Mouse (Mus musculus): ENCODE results near the gene B230219D22Rik. TPM values are rescaled to one million over a fixed set of nuclear protein-coding genes. Genes with fewer than 3 reads are reported as not detected.
"Not testable (repeated sequence)": the region's sequence is repeated elsewhere in the genome, so short reads cannot be mapped to it uniquely, and the experiment has no call there.

The B230219D22Rik gene
- 42.8 and 43.5 TPM in 2 replicates for total RNA-seq (2017)

DNA sequence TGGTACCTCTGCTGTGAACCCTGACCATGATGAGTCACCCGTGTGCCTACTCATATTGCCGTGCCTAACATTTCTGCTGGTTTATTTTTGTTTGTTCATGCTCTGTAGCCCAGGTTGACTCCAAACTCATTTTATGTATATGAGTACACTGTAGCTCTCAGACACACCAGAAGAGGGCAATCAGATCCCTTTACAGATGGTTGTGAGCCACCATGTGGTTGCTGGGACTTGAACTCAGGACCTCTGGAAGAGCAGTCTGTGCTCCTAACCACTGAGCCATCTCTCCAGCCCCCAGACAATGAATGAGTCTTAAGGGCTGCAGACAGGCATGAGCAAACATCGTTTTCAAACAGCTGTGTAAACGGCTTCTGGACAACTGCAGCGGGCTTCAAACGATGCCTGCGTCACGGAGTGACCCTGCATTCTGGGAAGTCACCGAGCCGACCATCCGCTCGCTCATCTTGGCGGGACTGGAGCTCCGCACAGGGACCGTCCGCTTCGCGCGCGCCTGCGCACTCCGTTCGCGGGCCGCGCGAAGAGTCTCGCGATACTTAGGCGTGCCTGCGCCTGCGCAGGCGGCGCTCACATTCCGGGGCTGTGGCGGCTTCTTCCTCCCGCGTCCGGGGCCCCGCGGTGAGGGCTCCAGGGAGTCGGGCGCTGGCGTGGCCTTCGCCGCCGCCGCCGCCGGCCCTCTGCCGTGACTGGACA lies at the start of gene B230219D22Rik:
B230219D22Rik (plus strand) TSS at position 590 of the 708 bp plus-strand sequence.
- ATAC-seq (ENCODE audit: extremely low read depth, insufficient number of reproducible peaks, low FRiP score, poor library complexity, severe bottlenecking), result peak; percentile 78

DNA sequence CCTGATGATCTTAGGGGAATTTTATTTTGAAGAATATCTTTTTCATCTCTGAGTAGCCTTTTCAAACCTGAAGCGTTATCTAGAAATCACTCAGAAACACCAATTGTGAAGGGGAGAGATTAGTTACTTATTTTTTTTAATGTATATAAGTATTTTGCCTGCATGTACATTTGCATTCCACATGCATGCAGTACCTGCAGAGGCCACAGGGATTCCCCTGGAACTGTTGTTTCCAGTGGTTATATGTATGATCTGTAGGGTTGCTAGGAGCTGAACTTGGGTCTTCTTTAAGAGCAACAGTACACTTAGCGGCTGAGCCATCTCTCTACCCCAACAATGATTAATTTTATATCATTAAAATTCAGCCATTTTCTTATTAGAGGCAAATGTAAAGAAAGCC lies 48.4 kb upstream of the B230219D22Rik start:
- ATAC-seq (ENCODE audit: extremely low read depth, insufficient number of reproducible peaks, low FRiP score, poor library complexity, severe bottlenecking), result peak; percentile 37; the same call in 1 of the 2 replicates

DNA sequence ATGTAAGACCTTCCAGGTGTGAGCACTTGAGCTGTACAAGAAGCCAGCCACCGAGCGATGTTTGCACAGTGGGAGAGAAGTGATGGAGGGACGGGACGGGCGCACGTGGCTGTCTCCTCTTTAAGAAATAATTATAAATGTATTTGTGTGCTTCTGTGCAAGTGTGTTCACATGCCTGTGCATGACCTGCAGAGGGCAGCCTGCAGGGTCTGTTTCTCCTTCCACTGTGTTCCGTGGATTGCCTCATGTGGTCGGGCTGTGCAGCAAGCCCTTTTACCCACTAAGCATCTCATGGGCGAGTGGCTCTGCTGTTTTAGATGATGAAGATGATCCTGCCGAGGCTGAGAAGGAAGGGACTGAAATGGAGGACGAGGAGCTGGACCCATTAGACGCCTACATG lies 42.8 kb upstream of the B230219D22Rik start:
- ATAC-seq (ENCODE audit: extremely low read depth, insufficient number of reproducible peaks, low FRiP score, poor library complexity, severe bottlenecking), result no peak

DNA sequence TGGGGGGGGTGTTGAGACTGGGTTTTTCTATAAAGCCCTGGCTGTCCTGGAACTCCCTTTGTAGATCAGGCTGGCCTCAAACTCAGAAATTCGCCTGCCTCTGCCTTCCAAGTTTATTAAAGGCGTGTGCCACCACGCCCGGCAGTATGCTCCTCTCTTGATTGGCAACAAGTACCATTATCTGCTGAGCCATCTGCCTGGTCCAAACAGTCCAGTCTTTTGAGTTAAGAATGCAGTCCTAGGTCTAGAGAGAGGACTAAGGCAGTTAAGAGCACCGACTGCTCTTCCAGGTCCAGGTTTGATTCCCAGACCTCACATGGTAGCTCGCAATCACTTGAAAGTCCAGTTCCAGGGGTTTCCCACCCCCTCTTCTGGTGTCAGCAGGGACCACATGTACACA lies 41.9 kb upstream of the B230219D22Rik start:
- no peak for ATAC-seq (ENCODE audit: extremely low read depth, insufficient number of reproducible peaks, low FRiP score, poor library complexity, severe bottlenecking)

DNA sequence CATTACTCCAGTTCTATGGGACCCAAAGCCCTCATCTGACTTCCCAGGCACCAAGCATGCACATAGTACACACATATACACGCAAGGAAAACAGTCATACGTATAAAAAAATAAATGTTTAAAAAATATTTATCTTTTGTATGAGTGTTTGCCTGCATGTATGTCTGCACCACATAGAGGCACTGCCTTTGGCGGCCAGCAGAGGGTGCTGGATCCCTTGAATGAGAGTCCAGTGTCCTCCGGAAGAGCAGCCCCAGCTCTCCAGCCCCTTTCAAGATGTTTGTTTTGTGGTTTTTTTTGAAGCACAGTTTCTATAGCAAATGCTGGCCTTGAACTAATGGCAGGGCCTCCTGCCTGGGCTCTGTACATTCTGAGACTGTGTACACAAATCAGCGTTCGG lies 24.4 kb upstream of the B230219D22Rik start:
- ATAC-seq (ENCODE audit: extremely low read depth, insufficient number of reproducible peaks, low FRiP score, poor library complexity, severe bottlenecking), result no peak

- no peak for ATAC-seq (ENCODE audit: extremely low read depth, insufficient number of reproducible peaks, low FRiP score, poor library complexity, severe bottlenecking)
These were observed 20.2 kb upstream of the B230219D22Rik start for GRCm38 (mm10) chr13:55672711-55673110.

GRCm38 (mm10) chr13:55677364-55677763 lies 15.6 kb upstream of the B230219D22Rik start:
- no peak for ATAC-seq (ENCODE audit: extremely low read depth, insufficient number of reproducible peaks, low FRiP score, poor library complexity, severe bottlenecking)

DNA sequence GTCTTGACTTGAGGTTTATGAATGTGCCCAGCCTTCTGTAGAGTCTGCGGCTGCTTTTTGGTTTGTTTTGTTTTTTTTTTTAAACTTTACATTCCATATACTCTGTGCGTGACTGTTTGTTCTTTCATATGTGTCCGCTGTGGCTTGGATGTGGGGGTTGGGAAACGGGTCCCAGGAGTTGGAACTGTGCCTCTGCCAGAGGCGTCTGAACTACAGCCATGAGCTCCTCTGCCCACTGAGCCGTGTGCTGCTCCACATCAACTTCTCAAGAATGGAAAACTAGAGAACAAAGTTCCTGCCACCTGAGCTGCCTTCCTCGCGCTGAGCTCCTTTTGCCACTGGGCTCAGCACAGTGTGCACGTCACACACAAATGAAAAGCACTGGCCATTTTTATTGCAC lies 10.7 kb upstream of the B230219D22Rik start:
- no peak for ATAC-seq (ENCODE audit: extremely low read depth, insufficient number of reproducible peaks, low FRiP score, poor library complexity, severe bottlenecking)

DNA sequence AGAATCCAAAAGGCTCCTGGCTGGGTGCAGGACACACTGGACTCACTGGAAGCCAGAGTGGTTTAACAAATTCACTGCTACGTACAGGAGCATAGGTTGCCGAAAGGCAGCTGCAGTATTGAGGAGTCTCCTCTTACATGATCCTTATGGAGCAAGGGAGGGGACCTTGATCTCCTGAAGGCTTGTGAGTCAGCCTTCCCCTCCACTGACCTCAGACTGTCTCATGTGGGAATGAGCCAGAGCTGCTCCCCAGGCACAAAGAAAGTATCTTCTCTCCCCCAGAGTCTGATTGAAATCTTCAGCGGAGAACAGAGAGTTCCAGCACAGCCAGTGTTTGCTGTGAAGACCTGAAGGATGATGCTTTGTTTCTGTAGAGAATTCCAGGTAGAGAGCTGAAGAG lies 9.3 kb upstream of the B230219D22Rik start:
- no peak for ATAC-seq (ENCODE audit: extremely low read depth, insufficient number of reproducible peaks, low FRiP score, poor library complexity, severe bottlenecking)

GRCm38 (mm10) chr13:55686107-55686633 lies 6.8 kb upstream of the B230219D22Rik start:
- no peak for ATAC-seq (ENCODE audit: extremely low read depth, insufficient number of reproducible peaks, low FRiP score, poor library complexity, severe bottlenecking)

- no peak for ATAC-seq (ENCODE audit: extremely low read depth, insufficient number of reproducible peaks, low FRiP score, poor library complexity, severe bottlenecking)
These were observed 4.9 kb upstream of the B230219D22Rik start for GRCm38 (mm10) chr13:55687927-55688602.

DNA sequence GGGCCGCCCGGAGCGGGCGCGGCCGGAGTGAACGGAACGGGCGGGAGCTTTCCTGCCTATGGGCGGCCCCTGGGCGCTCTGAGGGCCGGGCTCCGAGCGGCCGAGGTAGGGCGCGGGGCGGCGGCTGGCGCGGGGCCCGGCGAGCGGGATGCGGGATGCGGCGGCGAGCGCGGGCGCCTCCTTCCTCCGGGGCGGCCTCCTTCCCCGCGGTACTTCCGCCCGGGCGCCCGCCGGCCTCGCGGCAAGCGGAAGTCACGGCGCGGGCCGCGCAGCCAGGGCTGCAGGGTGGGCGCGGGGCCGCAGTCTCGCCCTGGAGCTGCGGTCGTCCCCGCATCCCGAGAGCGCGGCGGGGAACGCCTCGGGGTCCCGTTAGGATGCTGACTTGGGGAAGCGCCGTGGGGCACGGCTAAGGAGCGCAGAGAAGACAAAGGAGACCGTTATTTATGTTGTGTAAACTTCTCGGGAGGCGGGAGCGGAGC lies 358 bp downstream of the B230219D22Rik start:
- peak; percentile 31; the same call in 1 of the 2 replicates for ATAC-seq (ENCODE audit: extremely low read depth, insufficient number of reproducible peaks, low FRiP score, poor library complexity, severe bottlenecking)

DNA sequence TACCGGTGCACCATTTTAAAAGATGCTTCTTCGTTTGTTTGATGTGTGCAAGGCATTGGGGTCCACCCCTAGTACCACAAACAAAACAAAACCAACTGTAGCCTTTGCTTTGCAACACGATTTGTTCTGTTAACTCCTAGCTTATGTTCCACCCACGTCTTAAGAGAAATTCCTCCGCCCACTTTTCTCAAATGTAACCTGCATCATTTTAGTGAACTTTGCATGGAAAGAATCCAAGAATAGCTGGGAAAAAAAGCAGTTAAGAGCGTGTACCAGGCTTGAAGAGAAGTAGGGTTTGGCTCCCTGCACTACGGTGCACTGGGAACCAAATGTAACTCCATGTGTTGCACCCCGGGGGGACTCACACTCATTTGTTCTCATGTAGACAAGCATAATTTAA lies 1.2 kb downstream of the B230219D22Rik start:
- ATAC-seq (ENCODE audit: extremely low read depth, insufficient number of reproducible peaks, low FRiP score, poor library complexity, severe bottlenecking), result no peak

DNA sequence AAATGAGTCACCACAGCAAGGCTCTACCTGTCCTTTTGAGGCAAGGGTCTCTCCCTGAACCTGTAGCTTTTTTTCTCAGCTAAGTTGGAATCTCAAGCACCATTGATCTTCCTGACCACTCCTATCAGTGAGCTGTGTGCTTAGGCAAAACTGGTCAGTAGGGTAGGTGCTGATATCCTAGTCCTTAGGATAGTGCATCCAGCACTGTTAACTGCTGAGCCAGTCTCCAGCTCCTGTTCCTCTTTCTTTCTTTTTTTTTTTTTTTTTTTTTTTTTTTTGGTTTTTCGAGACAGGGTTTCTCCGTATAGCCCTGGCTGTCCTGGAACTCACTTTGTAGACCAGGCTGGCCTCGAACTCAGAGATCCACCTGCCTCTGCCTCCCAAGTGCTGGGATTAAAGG lies 3.1 kb downstream of the B230219D22Rik start:
- ATAC-seq (ENCODE audit: extremely low read depth, insufficient number of reproducible peaks, low FRiP score, poor library complexity, severe bottlenecking), result not testable (repeated sequence)

GRCm38 (mm10) chr13:55704301-55704700 lies 11.4 kb downstream of the B230219D22Rik start:
- ATAC-seq (ENCODE audit: extremely low read depth, insufficient number of reproducible peaks, low FRiP score, poor library complexity, severe bottlenecking), result no peak

DNA sequence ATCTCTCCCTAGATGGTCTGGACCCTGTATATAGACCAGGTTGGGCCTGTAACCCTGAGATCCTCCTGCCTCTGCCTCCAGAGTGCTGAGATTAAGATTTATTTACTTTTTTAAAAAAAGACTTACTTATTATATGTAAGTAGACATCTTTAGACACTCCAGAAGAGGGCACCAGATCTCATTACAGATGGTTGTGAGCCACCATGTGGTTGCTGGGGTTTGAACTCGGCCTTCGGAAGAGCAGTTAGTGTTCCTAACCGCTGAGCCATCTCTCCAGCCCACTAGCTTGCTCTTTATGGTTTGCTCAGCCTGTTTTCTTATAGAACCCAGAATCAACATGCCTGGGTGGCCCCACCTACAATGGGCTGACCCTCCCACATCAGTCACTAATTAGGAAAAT lies 19.9 kb downstream of the B230219D22Rik start:
- ATAC-seq (ENCODE audit: extremely low read depth, insufficient number of reproducible peaks, low FRiP score, poor library complexity, severe bottlenecking), result no peak

GRCm38 (mm10) chr13:55714501-55715166 lies 21.7 kb downstream of the B230219D22Rik start, which contains the start of gene Txndc15:
TSS of gene Txndc15 (plus strand) at chr13:55714650.
- peak; percentile 81 for ATAC-seq (ENCODE audit: extremely low read depth, insufficient number of reproducible peaks, low FRiP score, poor library complexity, severe bottlenecking)

- ATAC-seq (ENCODE audit: extremely low read depth, insufficient number of reproducible peaks, low FRiP score, poor library complexity, severe bottlenecking), result no peak
These were observed 22.2 kb downstream of the B230219D22Rik start for GRCm38 (mm10) chr13:55715167-55715512.

GRCm38 (mm10) chr13:55715908-55716510 lies 23.1 kb downstream of the B230219D22Rik start:
- ATAC-seq (ENCODE audit: extremely low read depth, insufficient number of reproducible peaks, low FRiP score, poor library complexity, severe bottlenecking), result no peak

Data from neutrophil, adult 5-6 weeks (primary cell).